Mouse (Mus musculus) ES-Bruce4 (cell line): Measurements from ENCODE around the gene 1810030O07Rik.

Source experiments
- CTCF ChIP-seq: IDR thresholded peaks from one replicate; pipeline ENCODE4 v1.8.1; 2011; ENCODE audit warnings: low read depth, low read length
- POLR2A ChIP-seq: IDR thresholded peaks from one replicate; pipeline ENCODE4 v1.8.1; 2011; ENCODE audit warnings: low read length; ENCODE audit not compliant: insufficient read depth

DNA sequence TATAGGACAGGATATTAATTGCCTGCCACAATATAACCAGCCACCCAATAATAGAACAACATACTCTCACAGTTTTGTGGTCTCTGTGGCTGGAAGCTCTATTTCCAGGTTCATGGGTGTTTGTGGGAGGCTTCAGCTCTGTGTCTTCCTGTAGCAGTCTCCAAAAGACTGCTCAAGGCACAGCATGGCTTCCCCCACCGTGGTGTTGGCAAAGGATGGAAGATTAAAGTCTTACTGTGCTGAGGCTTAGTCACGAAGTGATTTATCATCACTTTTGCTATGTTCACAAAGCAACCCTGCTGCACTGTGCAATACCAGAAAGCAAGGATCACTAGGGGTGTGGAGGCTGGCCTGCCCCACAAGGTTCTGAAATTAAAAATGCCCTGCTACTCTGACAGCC, 19.6 kb downstream of the 1810030O07Rik start:
- no peak for TF ChIP-seq CTCF
- no peak for TF ChIP-seq POLR2A
